Mouse (Mus musculus) intestine, embryonic 16.5 days (tissue): ENCODE data around the gene Runx1. TPM values are rescaled to one million over a fixed set of nuclear protein-coding genes. Genes with fewer than 3 reads are reported as not detected.

Experiments used
- ATAC-seq: fragments of 200-750 bp; cut with Nextera tagmentation; 2 replicates; pipeline ENCODE4 v1.8.0; 2017; ENCODE audit warnings: moderate TSS enrichment, moderate library complexity
- H3K27ac ChIP-seq: fragments of 300-500 bp; sonication (generic); 2 replicates; pipeline ENCODE4 v1.5.1; 2014; ENCODE audit warnings: mild to moderate bottlenecking, low read length
- H3K27me3 ChIP-seq: fragments of 300-500 bp; sonication (generic); replicated peaks from 2 replicates; pipeline ENCODE4 v1.6.1; 2014; ENCODE audit warnings: low read length, control low read depth, mixed read lengths; ENCODE audit not compliant: control insufficient read depth, insufficient read depth
- H3K36me3 ChIP-seq: fragments of 300-500 bp; sonication (generic); 2 replicates; pipeline ENCODE4 v1.6.1; 2014; ENCODE audit warnings: low read length, control low read depth; ENCODE audit not compliant: control insufficient read depth, insufficient read depth
- H3K4me1 ChIP-seq: fragments of 300-500 bp; sonication (generic); 2 replicates; pipeline ENCODE4 v1.6.1; 2014; ENCODE audit warnings: low read length, control low read depth, mixed read lengths; ENCODE audit not compliant: control insufficient read depth, insufficient read depth
- H3K4me2 ChIP-seq: fragments of 300-500 bp; sonication (generic); 2 replicates; pipeline ENCODE4 v1.6.1; 2014; ENCODE audit warnings: low read depth, low read length, control low read depth
- H3K4me3 ChIP-seq: fragments of 300-500 bp; sonication (generic); 2 replicates; pipeline ENCODE4 v1.5.1; 2014; ENCODE audit warnings: mild to moderate bottlenecking, low read length
- H3K9ac ChIP-seq: fragments of 300-500 bp; sonication (generic); 2 replicates; pipeline ENCODE4 v1.6.1; 2014; ENCODE audit warnings: low read depth, low read length
- H3K9me3 ChIP-seq: fragments of 300-500 bp; sonication (generic); 2 replicates; pipeline ENCODE4 v1.6.1; 2016; ENCODE audit warnings: low read length, control low read depth; ENCODE audit not compliant: control insufficient read depth
- WGBS: fragments of 180-500 bp; shearing (Covaris S2); extraction: QIAGEN DNeasy Blood & Tissue Kit; methylation state at CpG from one replicate; pipeline ENCODE4 v1.1.7; 2014; 5-methylcytosine and 5-hydroxymethylcytosine counted together
- polyA plus RNA-seq: library from polyadenylated mRNA; unstranded; fragments of >200 nt; fragmentation: Nextera tagmentation; extraction: Ambion mirVana; gene quantifications from 2 replicates; pipeline ENCODE4 v1.2.1, GENCODE M21; 2015

Runx1 gene
- polyA plus RNA-seq, 1 experiment from 2014 or later = 2.3 TPM

- 53% methylated on average over 22 of the region's 22 CpGs for WGBS
- no peaks in the 10 kb centered on the region for H3K9me3 ChIP-seq
- H3K9ac ChIP-seq = no peak overlapping the region
- H3K27me3 ChIP-seq = no peaks in the 10 kb centered on the region
- no peak overlapping the region for H3K4me3 ChIP-seq
- peak overlapping the region; percentile 5; the same call in 1 of the 2 replicates for H3K4me2 ChIP-seq
- H3K27ac ChIP-seq = no peak overlapping the region
- H3K36me3 ChIP-seq = no peaks in the 10 kb centered on the region
- peak; percentile 27; the same call in 1 of the 2 replicates for ATAC-seq
- peaks cover 18% of the 10 kb centered on the region for H3K4me1 ChIP-seq
Measured at GRCm38 (mm10) chr16:92645423-92646115, 180.4 kb downstream of the Runx1 start.

GRCm38 (mm10) chr16:92644718-92645422 is 181.1 kb downstream of the Runx1 start:
- peak; percentile 45 for ATAC-seq
- H3K9me3 ChIP-seq = no peaks in the 10 kb centered on the region
- no peaks in the 10 kb centered on the region for H3K27me3 ChIP-seq
- 42% methylated on average over 15 of the region's 15 CpGs for WGBS
- peak overlapping the region; percentile 38; the same call in 1 of the 2 replicates for H3K9ac ChIP-seq
- peaks cover 18% of the 10 kb centered on the region for H3K4me1 ChIP-seq
- no peak overlapping the region for H3K4me3 ChIP-seq
- H3K27ac ChIP-seq = no peak overlapping the region
- H3K4me2 ChIP-seq = no peak overlapping the region
- H3K36me3 ChIP-seq = no peaks in the 10 kb centered on the region

DNA sequence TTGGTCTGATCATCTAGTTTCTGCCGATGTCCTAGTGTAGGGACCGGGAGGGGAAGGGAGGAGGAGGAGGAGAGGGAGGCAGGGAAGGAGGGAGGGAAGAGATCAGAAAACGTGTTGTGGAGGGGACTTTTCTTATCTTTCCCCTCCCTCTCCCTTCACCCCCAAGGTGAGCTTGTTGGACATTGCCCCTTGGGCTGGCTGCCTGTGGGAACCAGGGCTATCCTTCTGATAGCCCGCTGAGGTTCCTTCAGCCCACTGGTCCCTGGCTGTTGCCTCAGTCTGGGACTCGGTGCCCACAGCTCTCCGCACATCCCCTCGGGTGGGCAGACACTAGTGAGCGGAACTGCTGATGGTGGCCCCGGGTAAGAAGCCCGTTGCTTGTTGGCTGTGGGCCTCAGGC is 181.6 kb downstream of the Runx1 start:
- peak; percentile 61 for ATAC-seq
- no peak overlapping the region for H3K4me2 ChIP-seq
- H3K27me3 ChIP-seq = no peaks in the 10 kb centered on the region
- 68% methylated on average over 10 of the region's 10 CpGs for WGBS
- no peak overlapping the region for H3K4me3 ChIP-seq
- H3K9me3 ChIP-seq = no peaks in the 10 kb centered on the region
- no peaks in the 10 kb centered on the region for H3K36me3 ChIP-seq
- peaks cover 18% of the 10 kb centered on the region for H3K4me1 ChIP-seq
- no peak overlapping the region for H3K27ac ChIP-seq
- peak overlapping the region; percentile 38; the same call in 1 of the 2 replicates for H3K9ac ChIP-seq

DNA sequence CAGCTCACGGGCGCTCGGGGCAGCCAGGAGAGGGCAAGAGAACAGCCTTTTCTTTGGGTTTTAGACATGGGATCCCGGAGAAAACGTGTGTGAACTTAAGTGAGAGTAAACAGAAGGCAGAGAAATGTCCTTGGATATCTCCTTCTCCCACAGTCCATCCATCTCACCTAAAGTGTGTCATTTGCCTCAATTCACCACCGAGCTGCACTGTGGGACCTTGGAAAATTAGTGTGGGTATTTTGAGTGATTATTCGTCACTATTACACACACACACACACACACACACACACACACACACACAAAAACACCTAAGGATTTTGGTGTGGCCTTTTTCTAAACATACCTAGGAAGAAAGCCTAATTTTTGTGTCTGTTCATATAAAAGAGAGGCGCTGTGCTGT is 183.7 kb downstream of the Runx1 start:
- Histone ChIP-seq H3K9me3 (no peaks in the 10 kb centered on the region), H3K27me3 (no peaks in the 10 kb centered on the region), H3K4me3 (no peak overlapping the region), H3K4me1 (peaks cover 25% of the 10 kb centered on the region), H3K36me3 (no peaks in the 10 kb centered on the region), H3K27ac (no peak overlapping the region), H3K9ac (no peak overlapping the region), H3K4me2 (no peak overlapping the region)
- WGBS = 81% methylated on average over 8 of the region's 8 CpGs
- no peak for ATAC-seq

DNA sequence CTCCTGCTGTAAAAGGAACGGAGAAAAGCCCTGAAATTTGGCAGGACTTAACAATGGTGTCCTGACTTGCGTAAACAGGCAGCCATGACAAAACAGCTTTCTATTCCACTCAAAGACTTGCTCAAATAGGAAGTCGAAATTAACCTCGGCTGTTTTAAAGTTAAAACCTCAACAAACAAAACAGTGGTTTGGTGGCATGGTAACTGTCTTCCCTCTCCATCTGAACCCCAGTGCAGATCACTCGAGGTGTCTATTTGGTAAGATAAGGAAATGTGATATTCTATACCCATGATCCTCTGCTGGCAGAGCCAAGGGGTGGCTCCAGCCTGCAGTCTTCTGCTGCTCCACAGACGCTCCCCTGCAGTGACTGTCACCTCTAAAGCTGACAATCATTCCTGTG is 184.9 kb downstream of the Runx1 start:
- Histone ChIP-seq H3K9ac (no peak overlapping the region), H3K9me3 (no peaks in the 10 kb centered on the region), H3K4me2 (no peak overlapping the region), H3K27me3 (no peaks in the 10 kb centered on the region), H3K27ac (no peak overlapping the region), H3K4me3 (no peak overlapping the region), H3K36me3 (no peaks in the 10 kb centered on the region), H3K4me1 (peaks cover 24% of the 10 kb centered on the region)
- WGBS = 63% methylated on average over 6 of the region's 6 CpGs
- no peak for ATAC-seq

DNA sequence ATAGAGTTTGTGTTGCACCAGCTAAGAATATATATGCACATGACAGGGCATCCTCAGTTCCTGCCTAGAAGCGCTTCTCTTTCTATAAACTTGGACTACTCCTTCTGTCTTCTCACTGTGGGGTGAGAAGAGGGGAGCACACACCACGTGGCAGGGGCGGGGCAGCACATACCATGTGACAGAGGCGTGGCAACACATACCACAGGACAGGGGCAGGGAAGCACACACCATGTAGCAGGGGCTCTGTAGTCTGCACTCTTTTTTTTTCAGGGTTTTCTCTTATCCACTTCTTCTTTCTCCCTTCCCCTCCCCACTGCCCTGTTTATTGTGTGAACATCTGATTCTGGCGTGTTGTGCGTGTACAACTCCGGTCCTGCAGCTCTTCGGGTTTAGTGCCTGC is 186.9 kb downstream of the Runx1 start:
- ATAC-seq = peak; percentile 80
- H3K9me3 ChIP-seq = no peaks in the 10 kb centered on the region
- no peaks in the 10 kb centered on the region for H3K36me3 ChIP-seq
- H3K4me1 ChIP-seq = peaks cover 7% of the 10 kb centered on the region
- no peak overlapping the region for H3K4me2 ChIP-seq
- whole genome bisulfite sequencing = 73% methylated on average over 8 of the region's 8 CpGs
- H3K4me3 ChIP-seq = no peak overlapping the region
- no peak overlapping the region for H3K27ac ChIP-seq
- H3K9ac ChIP-seq = no peak overlapping the region
- H3K27me3 ChIP-seq = no peaks in the 10 kb centered on the region; the same call in 1 of the 2 replicates

DNA sequence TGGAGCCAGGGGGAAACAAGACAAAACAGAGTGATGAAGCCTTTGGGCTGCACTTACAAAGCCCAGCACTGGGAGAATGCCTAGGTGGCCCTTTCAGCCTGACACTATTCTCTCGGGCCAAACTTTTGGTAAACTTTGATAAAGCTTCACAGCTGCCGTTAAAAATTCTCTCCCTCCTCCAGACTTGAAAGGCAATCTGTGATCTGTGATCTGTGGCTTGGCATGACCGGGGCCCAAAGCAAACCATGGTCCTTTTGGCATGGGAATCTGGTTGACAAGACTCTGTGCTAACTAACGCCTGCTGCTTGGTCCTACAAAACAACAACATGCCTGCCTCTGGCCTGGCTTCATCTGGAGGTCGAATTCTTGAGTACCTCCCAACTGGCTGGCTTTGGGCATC is 188.9 kb downstream of the Runx1 start:
- Histone ChIP-seq H3K27ac (no peak overlapping the region), H3K9me3 (no peaks in the 10 kb centered on the region), H3K27me3 (no peaks in the 10 kb centered on the region; the same call in 1 of the 2 replicates), H3K36me3 (no peaks in the 10 kb centered on the region), H3K4me3 (no peak overlapping the region), H3K4me1 (peaks cover 10% of the 10 kb centered on the region), H3K4me2 (no peak overlapping the region), H3K9ac (no peak overlapping the region)
- WGBS = 71% methylated on average over 5 of the region's 5 CpGs
- no peak for ATAC-seq

DNA sequence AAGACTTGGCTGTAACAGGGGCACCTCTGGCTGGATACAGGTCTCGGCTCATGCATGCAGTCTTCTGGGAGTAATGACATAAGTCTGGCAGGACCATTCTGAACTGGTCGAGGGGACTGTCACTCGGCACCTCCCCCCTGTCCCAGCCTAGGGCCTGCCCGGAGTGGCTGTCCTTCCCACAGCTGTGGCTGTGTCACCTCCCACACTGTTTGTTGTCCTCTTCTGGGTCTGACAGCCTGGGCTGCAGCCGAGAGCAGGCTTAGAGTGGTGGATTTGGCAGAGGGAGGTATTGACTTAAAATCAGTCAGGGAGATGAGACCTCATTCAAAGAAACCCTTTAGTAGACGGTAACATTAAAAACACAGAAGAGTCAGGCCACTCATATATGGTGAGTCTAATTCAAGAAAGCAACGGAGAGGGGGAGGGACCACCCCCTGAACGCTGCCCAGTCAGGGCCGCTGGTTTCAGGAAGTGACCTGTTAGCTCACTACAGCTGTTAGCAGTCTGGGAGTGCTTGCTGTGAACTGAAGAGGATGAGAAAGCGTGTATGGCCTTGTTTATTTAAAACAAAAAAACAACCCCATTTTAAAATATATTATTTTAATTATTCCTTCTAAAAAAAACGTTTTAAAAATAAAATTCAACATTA is 193.7 kb downstream of the Runx1 start:
- no peaks in the 10 kb centered on the region for H3K9me3 ChIP-seq
- no peak overlapping the region for H3K4me3 ChIP-seq
- H3K4me2 ChIP-seq = no peak overlapping the region
- no peak overlapping the region for H3K9ac ChIP-seq
- H3K36me3 ChIP-seq = no peaks in the 10 kb centered on the region
- peak; percentile 62 for ATAC-seq
- no peaks in the 10 kb centered on the region; the same call in 1 of the 2 replicates for H3K27me3 ChIP-seq
- peak overlapping the region; percentile 49 for H3K27ac ChIP-seq
- H3K4me1 ChIP-seq = peaks cover 15% of the 10 kb centered on the region
- WGBS = 26% methylated on average over 11 of the region's 11 CpGs

DNA sequence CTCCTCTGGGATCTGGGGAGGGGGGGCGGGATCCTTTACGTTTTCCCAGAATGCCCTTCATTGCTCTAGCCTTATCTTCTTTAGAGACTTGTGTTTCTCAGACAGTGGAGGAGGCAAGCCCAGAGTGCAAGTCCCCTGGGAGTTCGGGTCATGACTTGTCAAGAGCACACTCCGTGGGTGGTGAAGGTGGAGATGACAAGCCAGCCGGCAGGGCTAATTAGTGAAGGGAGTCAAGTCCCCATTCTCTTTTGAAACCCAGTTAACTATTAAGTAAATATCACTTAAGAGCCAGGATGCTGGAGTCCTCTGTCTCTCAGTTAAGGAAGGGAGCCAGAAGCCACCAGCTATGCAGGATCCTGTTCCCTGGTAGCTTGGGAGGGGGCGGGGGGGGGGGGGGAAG is 194.3 kb downstream of the Runx1 start:
- no peaks in the 10 kb centered on the region for H3K9me3 ChIP-seq
- peaks cover 15% of the 10 kb centered on the region for H3K4me1 ChIP-seq
- H3K4me2 ChIP-seq = no peak overlapping the region
- H3K36me3 ChIP-seq = no peaks in the 10 kb centered on the region
- H3K9ac ChIP-seq = no peak overlapping the region
- peak; percentile 28; the same call in 1 of the 2 replicates for ATAC-seq
- H3K27me3 ChIP-seq = no peaks in the 10 kb centered on the region; the same call in 1 of the 2 replicates
- H3K27ac ChIP-seq = no peak overlapping the region
- 25% methylated on average over 6 of the region's 6 CpGs for WGBS
- no peak overlapping the region for H3K4me3 ChIP-seq
